Mouse (Mus musculus): ENCODE data around the gene Tnfsf15.

Gene Tnfsf15

DNA sequence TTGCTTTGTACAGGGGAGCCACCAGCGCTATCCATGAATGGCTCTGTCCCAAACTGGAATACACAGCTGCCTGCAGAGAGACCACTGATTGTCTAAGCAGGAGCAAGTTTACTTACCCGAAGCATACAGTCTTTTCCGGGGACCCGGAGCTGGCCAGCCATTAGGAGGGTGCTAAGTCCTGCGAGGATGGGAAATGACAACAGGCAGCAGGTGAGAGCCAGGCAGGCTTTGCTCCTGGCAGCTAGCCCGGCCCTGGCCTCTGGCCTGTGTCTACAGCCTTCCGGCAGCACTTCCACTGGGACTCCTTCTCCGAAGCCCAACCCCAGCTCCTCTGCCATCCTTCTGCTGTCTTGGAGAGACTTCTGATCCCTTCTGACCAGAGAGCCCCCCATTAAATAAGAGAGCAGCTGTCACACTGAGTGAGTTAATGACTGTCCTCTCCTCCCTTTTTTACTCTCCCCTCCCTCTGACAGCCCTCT, at the start of gene Tnfsf15:
Tnfsf15 (minus strand) TSS at position 421 of the 479 bp plus-strand sequence.
- DNase-seq (ENCODE audit: low read depth, low spot score) = peak; percentile 63

DNA sequence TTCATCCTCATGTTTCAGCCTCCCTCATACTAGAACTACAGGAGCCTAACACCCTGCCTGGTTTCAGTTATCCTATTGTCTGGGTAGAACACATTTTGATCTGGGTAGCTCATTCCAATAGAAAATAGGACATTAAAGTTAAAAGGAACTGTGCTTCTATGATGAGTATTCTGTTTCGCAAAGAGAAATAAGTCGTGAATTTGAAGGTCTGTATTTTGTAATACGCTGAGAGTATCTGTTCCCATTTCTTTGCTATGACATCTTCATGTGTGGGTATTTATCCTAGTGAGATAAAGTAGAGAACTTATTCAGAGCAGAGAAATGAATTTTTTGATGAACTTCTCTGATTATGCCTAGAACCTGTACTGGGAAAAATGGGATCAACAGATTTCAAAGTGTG, 47.4 kb upstream of the Tnfsf15 start:
- no peak for DNase-seq (ENCODE audit: low read depth, low spot score)

GRCm38 (mm10) chr4:63785466-63785865, 40.6 kb upstream of the Tnfsf15 start:
- DNase-seq (ENCODE audit: low read depth, low spot score) = no peak

DNA sequence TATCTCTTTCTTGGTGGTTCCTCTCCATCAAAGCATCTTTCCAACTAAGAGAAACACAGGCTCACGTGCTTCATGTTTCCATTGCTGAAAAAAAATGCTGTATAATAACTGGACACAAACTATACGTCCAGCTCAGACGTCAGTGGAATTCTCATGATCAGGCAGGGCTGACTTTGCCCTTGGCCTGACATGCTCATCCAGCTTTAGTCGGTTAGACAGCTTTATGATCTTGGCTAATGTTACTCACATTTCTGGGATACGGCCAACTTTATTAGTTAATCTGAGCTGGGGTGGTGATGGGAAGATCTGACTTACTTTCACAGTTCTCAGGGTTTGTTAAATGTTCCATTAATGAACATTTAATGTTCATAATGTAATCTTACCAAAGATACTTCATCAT, 38.9 kb upstream of the Tnfsf15 start:
- DNase-seq (ENCODE audit: low read depth, low spot score) = no peak

- DNase-seq (ENCODE audit: low read depth, low spot score) = peak; percentile 29
These were observed 38.2 kb upstream of the Tnfsf15 start for GRCm38 (mm10) chr4:63782970-63783613.

DNA sequence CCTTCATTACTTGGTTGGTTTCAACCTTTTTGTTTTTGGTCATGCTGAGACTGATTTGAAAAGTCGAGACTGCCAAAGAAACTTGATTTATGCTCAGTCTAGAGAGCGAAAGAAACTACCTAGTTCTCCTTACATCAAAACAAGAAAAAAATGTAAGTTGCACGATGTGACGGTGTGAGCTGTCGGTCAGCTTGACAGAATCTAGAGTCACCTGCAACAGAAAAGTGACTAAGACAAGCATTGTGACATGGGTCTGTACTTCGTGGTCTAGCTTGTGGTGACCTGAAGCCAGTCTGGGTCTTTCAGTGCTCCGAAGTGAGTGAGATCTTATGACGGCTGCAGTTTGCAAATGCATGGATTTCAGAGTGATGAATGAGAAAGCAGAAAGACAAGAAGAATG, 32.3 kb upstream of the Tnfsf15 start:
- no peak for DNase-seq (ENCODE audit: low read depth, low spot score)

DNA sequence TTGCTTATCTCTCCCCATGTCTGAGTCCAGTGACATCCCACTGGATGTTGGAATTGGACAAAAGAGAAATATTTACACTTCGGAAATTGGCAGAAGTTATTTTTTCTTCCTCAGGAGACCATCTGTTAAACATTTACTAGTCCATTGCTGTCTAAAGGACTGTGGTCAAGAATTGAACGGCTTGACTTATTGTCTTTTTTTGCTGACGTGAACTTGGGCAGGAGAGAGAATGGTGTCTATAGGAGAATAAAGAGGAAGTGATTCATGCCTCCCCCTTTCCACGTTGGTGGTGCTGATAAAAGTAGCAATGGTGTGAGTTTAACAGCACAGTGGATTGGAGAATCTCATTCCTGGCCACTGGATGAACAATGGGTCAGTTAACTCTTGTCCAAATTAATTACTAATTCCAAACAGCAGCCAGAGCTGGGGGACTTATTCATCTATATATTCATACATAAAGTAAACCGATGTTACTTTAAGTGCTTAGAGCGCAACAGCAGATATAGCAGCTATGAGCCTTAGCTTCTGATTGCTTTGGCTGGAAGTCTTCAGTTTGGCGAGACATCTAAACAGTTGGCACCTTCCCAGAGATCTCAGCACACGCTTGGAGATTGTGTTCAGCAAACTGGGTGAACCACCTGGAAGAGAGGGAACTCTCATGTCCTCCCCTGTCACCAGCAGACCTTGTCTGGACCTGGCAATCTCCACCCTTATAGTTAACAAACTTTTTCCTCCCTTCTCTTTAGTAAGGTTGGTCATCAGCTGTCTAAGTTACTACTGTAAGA, 28.6 kb upstream of the Tnfsf15 start:
- DNase-seq (ENCODE audit: low read depth, low spot score) = peak; percentile 8

DNA sequence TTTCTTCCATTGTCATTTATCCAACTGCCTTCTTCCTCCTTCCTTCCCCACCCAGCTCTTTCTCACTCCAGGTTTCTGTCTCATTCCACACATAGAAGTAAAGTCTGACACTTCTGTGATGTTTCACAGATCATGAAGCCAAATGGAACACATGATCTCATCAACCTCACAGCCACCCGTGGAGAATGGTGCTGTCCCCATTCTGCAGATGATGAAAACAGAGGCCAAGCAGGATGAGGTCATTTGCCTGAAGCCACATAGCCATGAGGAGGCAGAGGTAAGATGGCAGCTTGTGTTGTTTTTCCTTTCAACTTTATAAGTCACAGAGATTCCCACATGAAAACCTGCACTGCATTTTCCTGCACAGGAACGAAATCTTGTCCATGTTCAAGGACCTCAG, 27.6 kb upstream of the Tnfsf15 start:
- no peak for DNase-seq (ENCODE audit: low read depth, low spot score)

- DNase-seq (ENCODE audit: low read depth, low spot score) = no peak
These were observed 26.4 kb upstream of the Tnfsf15 start for GRCm38 (mm10) chr4:63771291-63771690.

DNA sequence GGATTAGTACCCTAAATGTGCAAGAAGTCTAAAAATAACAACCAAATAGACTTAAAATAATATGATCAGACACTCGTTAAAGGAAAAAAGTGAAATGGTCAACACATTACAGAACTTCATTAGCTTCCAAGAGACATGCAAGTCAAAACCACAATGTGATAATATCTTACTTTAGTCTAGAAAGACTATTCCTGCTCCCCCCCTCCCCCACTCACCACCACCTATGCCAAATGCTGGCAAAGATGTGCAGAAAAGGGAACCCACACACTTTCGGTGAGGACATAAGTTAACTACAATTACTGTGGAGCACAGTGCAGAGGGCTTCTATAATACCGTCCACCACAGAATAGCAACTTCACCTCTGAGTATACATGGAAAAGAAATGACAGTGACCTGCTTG, 24.2 kb upstream of the Tnfsf15 start:
- no peak for DNase-seq (ENCODE audit: low read depth, low spot score)

GRCm38 (mm10) chr4:63765050-63765449, 20.1 kb upstream of the Tnfsf15 start:
- no peak for DNase-seq (ENCODE audit: low read depth, low spot score)

DNA sequence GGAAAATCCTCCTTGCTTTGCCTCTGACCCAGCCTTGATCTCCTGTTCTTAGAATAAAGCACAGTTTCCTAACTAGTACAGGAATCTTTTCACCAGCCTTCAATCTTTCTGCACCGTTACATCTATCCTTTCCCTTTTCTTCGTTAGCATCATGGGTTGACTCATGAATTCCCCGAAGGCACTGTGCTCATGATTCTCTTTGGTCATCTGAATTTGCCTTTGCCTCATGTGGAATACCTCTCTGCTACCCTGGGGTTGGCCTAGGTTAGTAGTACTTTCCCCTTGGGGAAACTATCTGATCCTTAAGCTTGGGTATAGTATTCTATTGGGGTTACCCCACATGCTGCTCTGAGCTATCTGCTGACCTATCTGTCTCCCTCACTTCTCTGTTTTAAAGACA, 15.0 kb upstream of the Tnfsf15 start:
- no peak for DNase-seq (ENCODE audit: low read depth, low spot score)

- DNase-seq (ENCODE audit: low read depth, low spot score) = no peak
These were observed 12.7 kb upstream of the Tnfsf15 start for GRCm38 (mm10) chr4:63757527-63758154.

GRCm38 (mm10) chr4:63756072-63756471, 11.2 kb upstream of the Tnfsf15 start:
- no peak for DNase-seq (ENCODE audit: low read depth, low spot score)

- no peak for DNase-seq (ENCODE audit: low read depth, low spot score)
These were observed 9.6 kb upstream of the Tnfsf15 start for GRCm38 (mm10) chr4:63754467-63755020.

DNA sequence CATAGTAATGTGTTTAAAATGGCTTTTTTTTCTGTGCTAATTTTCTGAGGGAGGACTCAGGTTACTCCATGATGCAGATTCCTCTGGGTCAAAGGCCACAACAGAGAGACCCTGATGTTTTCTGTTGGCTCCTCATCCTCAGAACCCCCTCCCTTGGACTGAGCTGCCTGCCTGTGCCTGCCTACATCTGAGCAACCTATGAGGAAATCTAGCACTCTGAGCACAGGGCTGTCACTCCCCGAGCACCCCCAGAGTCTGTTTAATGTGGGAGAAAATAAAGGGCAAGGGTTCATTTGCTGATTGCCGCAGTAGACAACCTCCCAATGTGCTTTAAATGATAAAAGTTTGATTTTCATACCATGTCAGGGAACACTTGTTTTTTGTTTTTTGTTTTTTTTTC, 8.9 kb upstream of the Tnfsf15 start:
- DNase-seq (ENCODE audit: low read depth, low spot score) = no peak

DNA sequence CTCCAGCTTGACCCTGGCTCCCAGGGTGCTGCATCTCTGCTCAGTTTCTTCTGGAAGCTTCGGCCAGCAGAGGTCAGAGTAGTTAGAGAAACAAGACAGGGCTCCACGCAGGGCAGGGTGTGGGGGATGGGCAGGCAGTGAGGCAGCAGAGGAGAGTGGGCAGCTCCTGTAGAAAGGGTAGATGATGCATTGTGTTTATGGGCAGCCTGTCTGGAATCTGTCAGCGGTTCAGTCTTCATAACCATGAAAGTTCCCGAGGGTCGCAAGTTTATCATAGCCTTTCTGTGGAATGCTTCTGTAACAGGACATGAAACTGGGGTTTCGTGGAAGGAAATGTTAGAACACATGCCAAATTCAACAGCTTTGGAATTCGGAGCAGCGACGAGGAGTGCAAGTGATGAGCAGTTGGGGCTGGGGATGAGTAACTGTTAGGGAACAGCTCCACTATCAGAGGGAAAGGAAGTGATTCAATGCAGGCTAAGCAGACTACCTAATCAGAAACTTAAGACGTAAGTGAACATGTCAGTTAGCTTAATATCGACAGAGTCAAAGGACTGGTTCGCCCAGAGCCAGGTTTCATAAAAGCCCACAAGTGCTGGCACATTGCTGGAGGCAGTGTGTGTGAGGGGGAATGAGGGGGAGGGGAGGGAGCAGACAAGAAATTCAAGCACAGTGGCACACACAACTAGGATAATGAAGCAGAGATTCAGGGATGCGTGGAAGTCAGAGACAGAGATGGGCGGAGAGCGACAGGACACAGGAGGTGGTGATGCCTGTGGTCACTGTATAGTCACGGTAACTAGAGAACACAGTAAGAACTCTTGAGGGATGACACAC, 8.0 kb upstream of the Tnfsf15 start:
- DNase-seq (ENCODE audit: low read depth, low spot score) = peak; percentile 37

GRCm38 (mm10) chr4:63748061-63748730, 3.3 kb upstream of the Tnfsf15 start:
- DNase-seq (ENCODE audit: low read depth, low spot score) = no peak

- no peak for DNase-seq (ENCODE audit: low read depth, low spot score)
These were observed 358 bp upstream of the Tnfsf15 start for GRCm38 (mm10) chr4:63745271-63745670.

GRCm38 (mm10) chr4:63743660-63744059, 1.3 kb downstream of the Tnfsf15 start:
- DNase-seq (ENCODE audit: low read depth, low spot score) = no peak

Data from brain, adult 2 months (tissue).